Mouse (Mus musculus): ENCODE data around the gene Tmem107. TPM values are rescaled to one million over a fixed set of nuclear protein-coding genes. Genes with fewer than 3 reads are reported as not detected.
A peak's percentile ranks its signal among the peaks of the same experiment; 100 is the strongest.

Gene Tmem107
- polyA plus RNA-seq, 1 experiment = 7.0 TPM

DNA sequence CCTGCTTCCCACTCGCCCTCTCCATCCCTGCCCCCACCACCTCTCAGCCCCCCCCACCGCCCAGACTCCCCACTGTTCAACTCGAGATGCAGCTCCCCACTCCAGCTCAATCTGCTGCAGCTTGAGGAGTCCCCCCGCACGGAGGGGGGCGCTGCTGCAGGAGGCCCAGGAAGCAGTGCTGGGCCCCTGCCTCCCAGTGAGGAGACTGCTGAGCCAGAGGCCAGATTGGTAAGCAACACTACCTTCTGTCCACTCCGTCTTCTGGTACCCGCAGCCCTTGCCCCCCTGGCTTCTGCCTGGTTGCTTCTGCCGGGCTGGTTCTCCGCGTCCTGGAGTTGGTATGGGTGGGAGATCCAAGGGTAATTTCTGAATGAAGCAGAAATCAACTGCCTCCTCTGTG is 36.2 kb downstream of the Tmem107 start:
- Histone ChIP-seq H3K4me3 (ENCODE audit: extremely low read depth, insufficient read depth, insufficient read length) (no peak overlapping the region), H3K4me1 (ENCODE audit: control insufficient read depth, insufficient read depth, insufficient read length) (0 out of 2 replicates have a peak, but pooled peaks cover 3% of the 10 kb centered on the region), H3K27me3 (ENCODE audit: control insufficient read depth, insufficient read depth, low read length) (no peaks in the 10 kb centered on the region), H3K36me3 (ENCODE audit: control insufficient read depth, insufficient read depth, low read length) (peaks cover 68% of the 10 kb centered on the region), H3K27ac (ENCODE audit: insufficient read depth, low read length) (no peak overlapping the region)
- 95% methylated on average over 11 of the region's 11 CpGs for WGBS
- no peak for DNase-seq (ENCODE audit: low read depth in 1 of 2, low spot score in 2 of 2)
- TF ChIP-seq CTCF (IDR thresholded peaks at IDR 0.05; ENCODE audit: extremely low read depth, insufficient read depth, insufficient read length, insufficient replicate concordance) (no peak), POLR2A (IDR thresholded peaks at IDR 0.05; ENCODE audit: low read depth, low read length) (no peak)

DNA sequence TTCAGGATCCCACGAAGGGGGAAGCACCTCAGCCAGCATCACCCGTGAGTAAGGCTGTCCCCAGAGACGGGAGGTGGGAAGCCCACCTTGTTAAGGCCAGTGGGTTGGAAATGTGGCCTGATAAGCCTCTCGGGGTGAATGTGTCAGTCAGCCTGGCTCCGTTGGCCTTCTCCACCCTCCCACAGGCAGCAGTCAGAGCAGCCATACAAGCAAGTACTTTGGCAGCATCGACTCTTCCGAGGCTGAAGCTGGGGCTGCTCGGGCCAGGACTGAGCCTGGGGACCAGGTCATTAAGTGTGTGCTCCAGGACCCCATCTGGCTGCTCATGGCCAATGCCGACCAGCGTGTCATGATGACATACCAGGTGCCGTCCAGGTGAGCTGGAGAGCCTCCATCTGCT is 37.1 kb downstream of the Tmem107 start:
- H3K4me3 ChIP-seq (ENCODE audit: extremely low read depth, insufficient read depth, insufficient read length) = no peak overlapping the region
- no peak for DNase-seq (ENCODE audit: low read depth in 1 of 2, low spot score in 2 of 2)
- H3K27me3 ChIP-seq (ENCODE audit: control insufficient read depth, insufficient read depth, low read length) = no peaks in the 10 kb centered on the region
- WGBS = 93% methylated on average over 11 of the region's 11 CpGs
- H3K27ac ChIP-seq (ENCODE audit: insufficient read depth, low read length) = no peak overlapping the region
- H3K4me1 ChIP-seq (ENCODE audit: control insufficient read depth, insufficient read depth, insufficient read length) = 0 out of 2 replicates have a peak, but pooled peaks cover 3% of the 10 kb centered on the region
- H3K36me3 ChIP-seq (ENCODE audit: control insufficient read depth, insufficient read depth, low read length) = peaks cover 60% of the 10 kb centered on the region
- TF ChIP-seq POLR2A (IDR thresholded peaks at IDR 0.05; ENCODE audit: low read depth, low read length) = no peak
- TF ChIP-seq CTCF (IDR thresholded peaks at IDR 0.05; ENCODE audit: extremely low read depth, insufficient read depth, insufficient read length, insufficient replicate concordance) = no peak

DNA sequence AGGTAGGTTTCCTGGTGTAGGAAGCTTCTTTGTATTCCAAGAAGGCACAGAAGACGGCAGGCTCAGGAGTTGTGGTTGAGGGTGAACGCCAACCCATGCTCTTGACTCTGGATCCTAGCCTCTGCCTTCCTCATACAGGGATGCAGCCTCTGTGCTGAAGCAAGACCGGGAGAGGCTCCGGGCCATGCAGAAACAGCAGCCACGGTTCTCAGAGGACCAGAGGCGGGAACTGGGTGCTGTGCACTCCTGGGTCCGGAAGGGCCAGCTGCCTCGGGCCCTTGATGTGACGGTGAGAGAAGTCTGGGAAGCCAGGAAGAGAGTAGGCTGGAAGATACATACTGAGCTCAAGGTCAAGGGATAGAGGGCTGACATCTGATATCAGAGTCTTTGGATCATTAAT is 37.6 kb downstream of the Tmem107 start:
- H3K36me3 ChIP-seq (ENCODE audit: control insufficient read depth, insufficient read depth, low read length) = peaks cover 55% of the 10 kb centered on the region
- 92% methylated on average over 9 of the region's 9 CpGs for WGBS
- H3K4me3 ChIP-seq (ENCODE audit: extremely low read depth, insufficient read depth, insufficient read length) = no peak overlapping the region
- no peak for TF ChIP-seq POLR2A (IDR thresholded peaks at IDR 0.05; ENCODE audit: low read depth, low read length)
- no peak overlapping the region for H3K27ac ChIP-seq (ENCODE audit: insufficient read depth, low read length)
- no peaks in the 10 kb centered on the region for H3K27me3 ChIP-seq (ENCODE audit: control insufficient read depth, insufficient read depth, low read length)
- 0 out of 2 replicates have a peak, but pooled peaks cover 3% of the 10 kb centered on the region for H3K4me1 ChIP-seq (ENCODE audit: control insufficient read depth, insufficient read depth, insufficient read length)
- no peak for DNase-seq (ENCODE audit: low read depth in 1 of 2, low spot score in 2 of 2)

DNA sequence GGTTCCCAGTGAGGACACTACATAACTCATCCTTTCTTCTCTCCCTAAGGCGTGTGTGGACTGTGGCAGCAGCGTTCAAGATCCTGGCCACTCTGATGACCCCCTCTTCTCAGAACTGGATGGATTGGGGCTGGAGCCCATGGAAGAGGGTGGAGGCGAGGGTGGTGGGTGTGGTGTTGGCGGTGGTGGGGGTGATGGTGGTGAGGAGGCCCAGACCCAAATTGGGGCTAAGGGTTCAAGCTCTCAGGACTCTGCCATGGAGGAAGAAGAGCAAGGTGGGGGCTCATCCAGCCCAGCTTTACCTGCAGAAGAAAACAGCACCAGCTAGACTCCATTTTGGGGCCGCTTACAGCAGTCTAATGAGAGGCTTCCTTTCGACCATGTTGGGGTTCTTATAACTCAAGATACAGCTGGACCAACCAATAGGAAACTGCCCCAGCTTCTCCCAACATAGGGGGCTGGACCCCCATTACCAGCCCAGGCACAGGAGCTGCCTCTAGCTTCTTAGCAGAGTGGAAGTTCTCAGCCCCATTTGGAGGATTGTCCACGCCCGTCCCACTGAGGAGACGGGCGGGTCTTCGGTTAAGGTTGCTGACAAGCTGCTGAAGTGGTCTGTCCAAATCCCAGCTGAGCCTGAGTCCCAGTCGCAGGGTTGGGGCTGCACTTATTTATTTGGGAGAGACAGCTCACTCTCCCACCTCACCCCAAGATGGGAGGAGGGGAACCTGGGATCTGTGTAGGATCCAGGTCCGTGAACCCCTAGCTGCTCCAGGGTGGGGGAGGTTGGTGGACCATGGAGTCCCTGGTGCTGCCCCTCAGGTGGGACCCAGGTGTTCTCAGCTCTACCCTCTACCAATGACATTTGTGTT is 38.7 kb downstream of the Tmem107 start:
- no peak for DNase-seq (ENCODE audit: low read depth in 1 of 2, low spot score in 2 of 2)
- H3K36me3 ChIP-seq (ENCODE audit: control insufficient read depth, insufficient read depth, low read length) = peaks cover 46% of the 10 kb centered on the region
- 97% methylated on average over 13 of the region's 13 CpGs for WGBS

DNA sequence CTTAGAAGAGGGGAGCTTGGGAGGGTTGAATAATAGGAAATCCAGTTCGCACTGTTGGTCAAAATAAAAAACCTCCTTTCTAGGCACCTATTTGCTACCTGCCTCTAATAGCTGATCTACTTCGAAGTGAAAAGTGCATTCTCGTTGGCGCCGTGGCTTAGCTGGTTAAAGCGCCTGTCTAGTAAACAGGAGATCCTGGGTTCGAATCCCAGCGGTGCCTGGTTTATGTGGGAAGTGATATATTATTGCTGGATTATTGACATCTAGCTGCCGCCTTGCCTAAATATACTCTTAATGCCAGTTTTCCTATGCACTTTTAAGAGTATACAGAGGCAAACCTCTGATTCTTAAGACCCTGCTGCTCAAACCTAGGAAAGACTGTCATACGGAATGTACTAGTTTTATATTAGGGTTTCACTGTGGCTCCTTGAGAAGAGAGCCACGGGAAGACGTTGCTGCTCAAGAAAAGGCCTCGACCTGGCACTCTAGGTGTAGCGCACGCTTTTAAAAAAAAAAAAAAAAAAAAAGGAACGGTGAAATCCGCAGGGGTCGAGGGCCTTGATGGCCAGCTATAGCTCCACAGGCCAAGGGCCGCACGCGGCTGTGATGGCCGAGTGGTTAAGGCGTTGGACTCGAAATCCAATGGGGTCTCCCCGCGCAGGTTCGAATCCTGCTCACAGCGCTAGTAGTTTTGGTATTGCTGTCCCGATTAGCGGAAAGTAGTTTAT is 39.9 kb downstream of the Tmem107 start:
- TF ChIP-seq POLR2A (IDR thresholded peaks at IDR 0.05; ENCODE audit: low read depth, low read length) (no peak), CTCF (IDR thresholded peaks at IDR 0.05; ENCODE audit: extremely low read depth, insufficient read depth, insufficient read length, insufficient replicate concordance) (no peak)
- H3K4me3 ChIP-seq (ENCODE audit: extremely low read depth, insufficient read depth, insufficient read length) = peak overlapping the region; percentile 26
- no peaks in the 10 kb centered on the region for H3K27me3 ChIP-seq (ENCODE audit: control insufficient read depth, insufficient read depth, low read length)
- DNase-seq (ENCODE audit: low read depth in 1 of 2, low spot score in 2 of 2) = peak; percentile 62 to 81
- peaks cover 36% of the 10 kb centered on the region for H3K36me3 ChIP-seq (ENCODE audit: control insufficient read depth, insufficient read depth, low read length)
- H3K27ac ChIP-seq (ENCODE audit: insufficient read depth, low read length) = no peak overlapping the region
- WGBS = 3% methylated on average over 30 of the region's 30 CpGs
- 0 out of 2 replicates have a peak, but pooled peaks cover 3% of the 10 kb centered on the region for H3K4me1 ChIP-seq (ENCODE audit: control insufficient read depth, insufficient read depth, insufficient read length)

More for the DNA sequence above, 38.7 kb downstream of the Tmem107 start:
- H3K4me3 ChIP-seq (ENCODE audit: extremely low read depth, insufficient read depth, insufficient read length) = no peak overlapping the region
- H3K4me1 ChIP-seq (ENCODE audit: control insufficient read depth, insufficient read depth, insufficient read length) = 0 out of 2 replicates have a peak, but pooled peaks cover 3% of the 10 kb centered on the region
- H3K27me3 ChIP-seq (ENCODE audit: control insufficient read depth, insufficient read depth, low read length) = no peaks in the 10 kb centered on the region
- no peak for TF ChIP-seq CTCF (IDR thresholded peaks at IDR 0.05; ENCODE audit: extremely low read depth, insufficient read depth, insufficient read length, insufficient replicate concordance)
- no peak for TF ChIP-seq POLR2A (IDR thresholded peaks at IDR 0.05; ENCODE audit: low read depth, low read length)
- H3K27ac ChIP-seq (ENCODE audit: insufficient read depth, low read length) = no peak overlapping the region

DNA sequence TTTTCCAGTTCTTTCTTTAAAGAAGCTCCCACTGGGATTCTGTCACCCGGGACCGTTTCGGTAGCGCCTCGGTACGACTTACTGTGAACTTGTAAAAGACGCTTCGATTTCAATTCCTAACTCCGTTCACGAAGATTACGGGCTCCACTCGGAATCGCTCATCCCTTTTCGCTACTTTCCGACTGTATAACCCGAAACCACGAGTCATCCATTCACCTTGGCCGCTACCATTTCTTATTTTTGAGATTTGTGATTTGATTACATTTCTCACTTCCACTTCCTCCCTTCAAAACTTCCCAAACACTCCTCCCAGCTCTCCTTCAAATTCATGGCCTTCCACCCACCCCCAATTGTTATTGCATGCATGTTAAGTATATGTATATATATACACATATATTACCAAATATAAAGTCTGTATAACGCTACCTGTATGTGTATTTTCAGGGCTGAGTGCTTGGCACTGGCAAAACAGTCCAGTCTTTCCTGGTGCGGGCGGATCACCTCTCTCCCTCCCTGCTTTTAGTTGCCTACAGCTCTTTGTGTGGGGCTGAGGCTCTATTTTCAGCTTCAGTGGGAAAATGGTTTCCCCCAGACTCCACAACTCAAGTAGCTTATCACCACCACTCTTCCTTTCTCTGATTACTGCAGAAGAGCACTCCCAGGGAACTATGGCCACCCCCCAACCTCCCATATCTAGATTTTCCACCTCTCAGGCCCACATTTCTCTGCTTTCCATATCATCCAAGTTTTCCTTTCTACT is 40.6 kb downstream of the Tmem107 start:
- peaks cover 30% of the 10 kb centered on the region for H3K36me3 ChIP-seq (ENCODE audit: control insufficient read depth, insufficient read depth, low read length)
- no peak for DNase-seq (ENCODE audit: low read depth in 1 of 2, low spot score in 2 of 2)
- WGBS = 17% methylated on average over 21 of the region's 21 CpGs
- TF ChIP-seq POLR2A (IDR thresholded peaks at IDR 0.05; ENCODE audit: low read depth, low read length) (no peak), CTCF (IDR thresholded peaks at IDR 0.05; ENCODE audit: extremely low read depth, insufficient read depth, insufficient read length, insufficient replicate concordance) (no peak)
- H3K4me3 ChIP-seq (ENCODE audit: extremely low read depth, insufficient read depth, insufficient read length) = peak overlapping the region; percentile 26
- H3K27me3 ChIP-seq (ENCODE audit: control insufficient read depth, insufficient read depth, low read length) = no peaks in the 10 kb centered on the region
- H3K27ac ChIP-seq (ENCODE audit: insufficient read depth, low read length) = no peak overlapping the region
- 0 out of 2 replicates have a peak, but pooled peaks cover 3% of the 10 kb centered on the region for H3K4me1 ChIP-seq (ENCODE audit: control insufficient read depth, insufficient read depth, insufficient read length)

All from spleen, adult 2 months (tissue).